Mouse (Mus musculus) T-helper 1 cell (primary cell): ENCODE measurements around the gene Inpp5a.

Experiments used
- in situ Hi-C: fragments of 300-600 bp; cut with MboI, MseI; formaldehyde crosslinking; loops from one replicate; pipeline ENCODE4 v1.15.1; 2025; ENCODE audit warnings: high pct_unique_total_duplicates

Inpp5a gene

DNA sequence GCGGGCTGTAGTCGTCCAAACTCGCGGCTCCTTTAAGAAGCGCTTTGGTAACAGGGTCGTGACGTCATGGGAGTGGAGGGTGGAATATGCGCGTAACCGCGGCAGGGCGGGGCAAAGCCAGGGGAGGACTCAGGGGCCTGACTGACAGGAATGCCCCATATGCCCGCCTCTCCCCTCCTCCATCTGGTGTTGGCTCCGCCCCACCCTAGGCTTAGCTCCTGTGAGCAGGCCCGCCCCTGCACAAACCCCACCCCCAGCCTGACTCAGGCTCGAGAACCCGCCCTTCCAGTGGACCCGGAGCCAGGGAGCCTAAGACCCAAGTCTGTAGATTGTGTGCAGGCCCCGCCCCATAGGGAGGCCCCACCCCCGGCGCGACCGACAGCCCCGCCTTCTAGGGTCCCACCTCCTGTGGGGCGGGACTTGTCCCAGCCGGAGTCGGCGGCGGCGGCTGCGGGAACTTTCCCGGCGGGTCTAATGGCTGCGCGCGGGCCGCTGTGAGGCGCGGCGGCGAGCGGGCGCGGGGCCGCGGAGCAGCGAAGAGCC is at the start of gene Inpp5a:
Gene Inpp5a (plus strand): TSS at position 440 of the 543 bp plus-strand sequence.
- in situ Hi-C loops, result no loop called here

- in situ Hi-C loops, result no loop called here
These were observed 49.7 kb upstream of the Inpp5a start for GRCm38 (mm10) chr7:139339184-139339583.

DNA sequence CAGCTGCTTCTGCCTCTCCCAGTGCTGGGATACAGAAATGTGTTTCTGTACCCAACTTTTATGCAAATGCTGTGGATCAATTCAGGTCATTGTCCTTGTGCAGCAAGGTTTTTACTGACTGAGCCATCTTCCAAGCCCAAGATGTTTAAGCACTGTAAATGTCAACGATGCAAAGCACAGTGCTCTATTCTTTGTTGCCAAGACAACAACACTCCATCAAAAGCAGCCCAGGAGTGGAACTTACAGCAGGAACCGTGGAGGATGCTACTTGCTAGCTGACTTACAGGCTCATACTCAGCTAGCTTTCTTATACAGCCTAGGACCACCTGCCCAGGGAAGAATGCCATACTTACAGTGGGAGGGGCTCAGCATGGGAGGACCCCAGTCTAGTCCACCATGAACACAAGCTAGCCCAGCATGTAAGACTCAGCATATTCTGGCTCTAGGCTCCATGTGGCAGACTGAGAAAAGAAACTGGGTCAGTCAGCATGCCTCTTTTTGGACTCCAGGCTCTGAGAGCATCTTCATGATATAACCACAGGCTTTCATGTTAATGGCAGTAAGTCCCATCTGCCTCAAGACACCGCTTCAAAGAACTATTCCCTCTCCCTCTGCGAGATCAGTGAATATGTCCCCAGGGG is 47.8 kb upstream of the Inpp5a start:
- in situ Hi-C loops, result no loop called here

DNA sequence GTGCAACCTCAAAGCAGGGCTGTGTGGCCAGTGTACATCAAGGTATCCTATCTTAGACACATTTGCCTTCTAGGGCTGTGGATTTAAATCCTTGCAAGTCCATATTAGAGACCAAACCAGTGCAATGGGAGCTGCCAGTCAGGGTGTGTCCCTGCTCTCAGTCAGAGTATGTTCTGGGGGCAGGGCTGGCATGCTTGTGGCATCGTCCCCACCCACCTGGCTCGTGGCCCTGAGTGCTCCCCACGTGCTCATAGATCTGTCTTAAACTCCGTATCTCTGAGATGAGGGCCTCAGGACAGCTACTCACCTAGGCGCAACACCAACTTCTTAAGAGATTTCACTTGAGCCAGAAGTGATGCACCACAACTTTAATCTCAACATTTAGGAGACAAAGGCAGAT is 46.1 kb upstream of the Inpp5a start:
- in situ Hi-C loops, result no loop called here

- in situ Hi-C loops, result no loop called here
These were observed 41.9 kb upstream of the Inpp5a start for GRCm38 (mm10) chr7:139347051-139347450.

- in situ Hi-C loops, result no loop called here
These were observed 38.3 kb upstream of the Inpp5a start for GRCm38 (mm10) chr7:139350606-139351005.

- in situ Hi-C loops, result no loop called here
These were observed 34.4 kb upstream of the Inpp5a start for GRCm38 (mm10) chr7:139354370-139355139.

DNA sequence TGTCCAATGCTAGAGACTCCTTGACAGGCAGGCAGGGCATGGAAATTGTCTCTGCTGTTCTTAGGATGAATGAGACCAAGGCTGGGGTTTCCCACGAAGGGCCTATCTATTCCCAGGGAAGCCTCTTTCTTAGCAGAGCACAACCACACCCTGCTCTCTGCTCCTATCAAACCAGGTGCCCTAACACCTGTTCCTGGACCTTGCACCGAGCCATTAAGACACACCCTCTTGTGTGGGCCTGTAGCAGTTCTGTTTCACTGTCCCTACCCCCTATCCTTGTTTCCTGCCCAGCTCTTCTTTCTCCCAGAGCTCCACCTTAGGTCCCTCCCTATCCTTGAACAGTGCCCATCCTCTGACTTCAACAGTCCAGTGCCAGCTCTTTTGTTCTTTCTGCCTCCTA is 31.9 kb upstream of the Inpp5a start:
- in situ Hi-C loops, result no loop called here

DNA sequence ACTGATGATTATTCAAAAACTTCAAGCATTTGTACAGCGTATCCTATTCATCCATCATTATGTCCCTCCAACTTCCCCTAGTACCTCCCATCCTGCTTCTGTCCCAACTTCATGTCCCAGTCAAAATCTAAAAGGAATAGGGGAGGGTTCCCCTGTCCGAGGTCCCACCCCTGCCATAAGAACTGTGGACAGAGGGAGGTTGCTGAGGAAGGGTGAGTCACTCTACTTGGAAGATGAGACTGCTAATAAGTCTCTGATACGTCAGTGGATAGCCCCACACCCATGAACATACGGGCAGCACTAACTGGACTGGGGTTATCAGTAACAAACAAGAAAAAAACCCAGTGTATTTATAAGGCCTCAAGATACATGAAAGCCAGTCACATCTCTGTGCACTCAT is 29.0 kb upstream of the Inpp5a start:
- in situ Hi-C loops, result no loop called here

DNA sequence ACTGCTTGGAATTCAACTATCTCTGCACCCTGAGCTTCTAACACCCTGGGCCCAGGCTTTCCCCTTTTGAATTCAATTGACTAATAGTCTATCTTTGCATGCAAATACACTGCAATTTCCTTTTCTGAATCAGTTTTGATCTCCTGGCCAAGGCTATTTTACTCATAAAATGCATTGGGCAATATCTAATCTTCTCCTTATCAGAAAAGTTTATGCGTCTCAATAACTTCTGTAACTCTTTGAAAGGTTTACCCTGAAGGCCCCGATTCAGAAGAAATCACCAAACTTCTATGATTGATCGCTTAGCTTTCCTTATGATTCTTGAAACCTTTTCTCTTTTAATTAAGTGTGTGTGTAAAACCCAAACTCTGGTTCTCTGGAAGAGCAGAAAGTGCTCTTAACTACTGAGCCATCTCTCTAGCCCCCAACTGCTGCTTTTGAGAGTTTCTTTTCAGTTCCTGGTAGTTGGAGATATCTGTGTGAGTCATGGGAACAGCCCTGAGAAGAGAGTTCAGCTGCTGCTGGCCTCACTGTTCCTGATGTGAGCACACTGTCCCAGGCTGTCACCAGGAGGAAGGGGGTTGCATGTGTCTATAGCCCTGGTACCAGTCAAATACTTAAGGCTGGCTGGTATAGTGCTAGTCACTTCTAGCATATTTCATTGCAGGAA is 27.9 kb upstream of the Inpp5a start:
- in situ Hi-C loops, result no loop called here

DNA sequence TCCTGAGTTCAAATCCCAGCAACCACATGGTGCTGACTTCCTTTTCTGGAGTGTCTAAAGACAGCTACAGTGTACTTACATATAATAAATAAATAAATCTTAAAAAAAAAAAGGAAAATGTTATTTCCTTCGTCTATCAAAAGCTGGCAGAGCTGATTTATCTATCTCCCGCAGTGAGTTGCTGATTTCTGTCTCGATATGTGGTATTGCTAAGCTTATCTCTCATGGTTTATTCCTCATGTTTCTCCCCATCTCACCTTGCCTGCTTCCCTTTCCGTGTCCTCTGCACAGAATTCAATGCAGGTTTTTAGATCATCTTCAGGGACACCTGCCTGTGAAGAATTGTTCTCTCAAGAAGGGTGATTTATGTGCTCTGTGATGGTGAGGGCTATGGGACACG is 27.1 kb upstream of the Inpp5a start:
- in situ Hi-C loops, result no loop called here

- in situ Hi-C loops, result no loop called here
These were observed 26.4 kb upstream of the Inpp5a start for GRCm38 (mm10) chr7:139362514-139362913.

GRCm38 (mm10) chr7:139363281-139364004 is 25.5 kb upstream of the Inpp5a start:
- in situ Hi-C loops, result no loop called here

DNA sequence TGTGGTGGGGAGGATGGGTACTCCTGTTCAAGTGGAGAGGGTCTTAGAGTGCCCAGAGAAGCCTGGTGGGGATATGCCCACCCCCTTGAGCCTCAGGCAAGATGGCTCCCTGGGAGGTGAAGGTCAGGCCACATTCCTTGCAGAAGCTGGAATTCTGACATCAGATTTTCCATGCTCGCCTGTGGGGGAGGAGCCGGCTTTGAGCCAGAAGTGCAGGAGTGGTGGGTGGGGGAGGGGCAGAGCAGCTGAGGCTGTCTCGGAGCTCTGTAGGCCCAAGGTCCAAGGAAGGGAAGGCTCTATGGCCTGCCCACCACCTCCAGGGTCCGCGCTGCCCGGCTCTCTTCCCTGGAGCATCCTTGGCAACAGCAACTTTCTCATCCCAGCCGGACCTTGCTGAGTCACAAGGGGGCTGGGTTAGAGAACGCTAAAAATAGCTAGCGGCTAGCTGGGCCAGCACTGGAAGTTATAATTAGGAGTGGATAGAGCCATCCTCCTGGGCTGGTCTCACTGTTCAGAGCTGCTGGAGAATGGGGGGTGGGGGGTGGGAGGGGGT is 24.8 kb upstream of the Inpp5a start:
- in situ Hi-C loops, result no loop called here

GRCm38 (mm10) chr7:139364936-139365830 is 23.7 kb upstream of the Inpp5a start:
- in situ Hi-C loops, result no loop called here

- in situ Hi-C loops, result no loop called here
These were observed 22.8 kb upstream of the Inpp5a start for GRCm38 (mm10) chr7:139366131-139366530.

GRCm38 (mm10) chr7:139366549-139366948 is 22.4 kb upstream of the Inpp5a start:
- in situ Hi-C loops, result no loop called here

DNA sequence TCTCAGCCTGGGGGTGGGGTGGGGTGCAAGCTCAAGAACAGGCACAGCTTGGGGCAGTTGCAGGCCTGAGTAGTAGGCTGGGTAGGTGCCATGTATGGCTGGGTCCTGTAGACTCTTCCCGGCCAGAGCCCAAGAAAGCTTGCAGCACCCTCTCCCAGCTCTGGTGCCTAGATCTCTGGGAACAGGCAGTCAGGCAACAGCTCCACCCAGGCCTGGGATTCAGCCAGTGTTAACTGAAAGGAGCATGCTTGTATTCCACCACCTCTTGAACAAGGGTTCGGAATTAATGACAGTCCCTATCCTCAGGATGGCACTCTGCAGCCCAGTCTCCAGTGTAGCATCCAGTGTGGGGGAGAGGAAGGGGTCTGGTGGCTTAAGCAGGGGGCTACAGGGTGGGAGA is 20.7 kb upstream of the Inpp5a start:
- in situ Hi-C loops, result no loop called here

DNA sequence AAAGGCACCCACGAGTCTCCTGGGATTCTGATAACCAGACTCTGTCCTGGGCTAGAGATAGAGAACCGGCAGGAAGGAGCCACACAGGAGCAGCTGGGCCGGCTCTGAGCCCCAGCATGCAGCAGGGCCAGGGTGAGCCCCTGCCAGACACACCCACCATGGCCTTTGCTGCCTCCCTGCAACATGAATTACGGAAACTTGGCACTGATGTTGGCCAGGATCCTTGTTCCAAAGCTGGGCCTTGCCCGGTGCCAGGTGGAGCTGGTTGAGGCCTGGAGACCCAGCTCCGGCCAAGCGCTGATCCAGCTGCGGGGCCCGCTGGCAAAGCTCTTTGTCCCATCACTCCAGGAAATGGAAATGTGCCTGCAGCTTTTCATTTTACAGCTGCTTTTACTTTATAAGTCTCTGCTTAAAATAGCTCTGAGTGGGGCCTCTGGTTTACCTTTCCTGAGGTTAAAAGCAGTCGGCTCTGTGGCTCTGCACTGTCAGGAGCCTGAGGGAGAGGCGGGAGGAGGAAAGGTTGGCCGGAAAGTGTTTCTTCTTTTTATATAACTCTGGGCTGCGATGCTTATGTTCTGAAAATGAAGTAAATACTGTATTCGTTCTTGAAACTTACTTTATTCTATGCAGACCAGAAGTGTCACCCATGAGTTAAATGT is 20.1 kb upstream of the Inpp5a start:
- in situ Hi-C loops, result no loop called here

- in situ Hi-C loops, result no loop called here
These were observed 19.3 kb upstream of the Inpp5a start for GRCm38 (mm10) chr7:139369501-139370088.
